Mouse (Mus musculus): Measurements from ENCODE around the gene Kif28. TPM values are rescaled to one million over a fixed set of nuclear protein-coding genes. Genes with fewer than 3 reads are reported as not detected.

Kif28 gene
- not detected in 2 replicates for polyA plus RNA-seq (2014; fragmentation: Nextera tagmentation; extraction: Ambion mirVana)

DNA sequence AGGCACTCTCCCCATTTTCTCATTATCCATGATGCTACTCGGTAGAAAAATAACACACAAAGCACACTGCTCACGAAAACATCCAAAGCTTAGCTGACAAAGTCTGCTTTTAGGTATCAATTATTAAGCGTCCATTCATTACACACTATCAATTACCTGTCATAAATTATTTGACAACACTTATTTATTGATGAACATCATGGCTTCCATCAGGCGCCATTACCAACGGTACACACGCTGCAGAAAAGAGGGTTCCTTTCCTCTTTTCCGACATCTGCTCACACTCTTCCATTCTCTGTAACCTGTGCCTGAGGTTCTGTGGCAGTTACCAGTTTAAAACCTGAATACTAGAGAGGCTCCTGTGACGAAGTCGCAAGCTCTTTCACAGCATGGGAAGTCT is at the start of gene Kif28:
Gene Kif28 (minus strand): TSS at position 101 of the 400 bp plus-strand sequence.
- no peak for ATAC-seq (ENCODE audit: insufficient number of reproducible peaks, insufficient read depth, low FRiP score, low read depth)
- Histone ChIP-seq H3K4me3 (ENCODE audit: low read depth, low read length) (no peak within 1 kb of the TSS), H3K27me3 (ENCODE audit: control insufficient read depth, insufficient read depth, low read length) (no peaks in the 10 kb centered on the region), H3K27ac (ENCODE audit: low read length) (no peak within 1 kb of the TSS), H3K9ac (replicated peaks; ENCODE audit: low read depth, low read length) (no peak within 1 kb of the TSS), H3K9me3 (ENCODE audit: control insufficient read depth, low read depth, low read length) (no peaks in the 10 kb centered on the region), H3K36me3 (ENCODE audit: control insufficient read depth, insufficient read depth, low read length) (peaks cover 45% of the 10 kb centered on the region), H3K4me2 (replicated peaks; ENCODE audit: low read depth, low read length) (no peak within 1 kb of the TSS), H3K4me1 (ENCODE audit: control insufficient read depth, insufficient read depth, low read length) (no peaks in the 10 kb centered on the region)
- 90% methylated on average over 9 of the region's 9 CpGs for WGBS

DNA sequence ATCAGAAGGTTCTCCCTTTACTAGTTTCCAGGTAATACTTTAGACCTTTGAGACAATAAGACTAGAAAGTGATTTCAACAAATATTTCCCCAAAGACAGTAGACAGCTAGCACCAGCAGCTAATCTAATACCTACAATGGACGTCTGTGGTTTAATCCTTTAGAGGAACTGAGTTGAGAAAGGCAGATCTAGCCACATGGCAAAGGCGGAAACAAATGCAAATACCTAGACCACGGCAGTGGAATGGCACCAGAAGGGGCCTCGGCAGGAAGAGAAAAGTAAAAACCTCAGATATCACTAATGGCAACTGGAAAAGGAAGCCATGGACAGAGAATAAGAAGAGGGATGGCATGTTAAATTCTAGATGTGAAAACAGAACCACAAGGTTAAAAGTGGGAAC is 42.2 kb upstream of the Kif28 start:
- Histone ChIP-seq H3K4me2 (replicated peaks; ENCODE audit: low read depth, low read length) (no peak overlapping the region), H3K36me3 (ENCODE audit: control insufficient read depth, insufficient read depth, low read length) (peaks cover 78% of the 10 kb centered on the region), H3K9ac (replicated peaks; ENCODE audit: low read depth, low read length) (no peak overlapping the region), H3K27me3 (ENCODE audit: control insufficient read depth, insufficient read depth, low read length) (no peaks in the 10 kb centered on the region), H3K4me3 (ENCODE audit: low read depth, low read length) (no peak overlapping the region), H3K9me3 (ENCODE audit: control insufficient read depth, low read depth, low read length) (no peaks in the 10 kb centered on the region), H3K27ac (ENCODE audit: low read length) (no peak overlapping the region), H3K4me1 (ENCODE audit: control insufficient read depth, insufficient read depth, low read length) (no peaks in the 10 kb centered on the region)
- no peak for ATAC-seq (ENCODE audit: insufficient number of reproducible peaks, insufficient read depth, low FRiP score, low read depth)
- WGBS: 83% methylated on average over 4 of the region's 4 CpGs

DNA sequence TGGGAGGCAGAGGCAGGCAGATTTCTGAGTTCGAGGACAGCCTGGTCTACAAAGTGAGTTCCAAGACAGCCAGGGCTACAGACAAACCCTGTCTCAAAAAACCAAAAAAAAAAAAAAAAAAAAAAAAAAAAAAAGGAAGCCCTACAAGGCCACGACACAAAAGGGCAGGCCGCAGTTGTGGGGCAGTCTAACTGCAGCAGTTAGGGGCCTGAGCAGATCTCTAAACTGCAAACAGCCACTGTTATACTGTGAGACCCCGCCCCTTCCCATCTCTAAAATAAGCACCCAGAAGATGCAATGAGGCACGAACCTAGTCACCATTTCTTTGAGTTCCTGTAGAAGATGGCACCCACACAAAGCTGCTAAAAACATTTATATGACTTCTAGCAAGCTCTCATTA is 40.4 kb upstream of the Kif28 start:
- Histone ChIP-seq H3K4me3 (ENCODE audit: low read depth, low read length) (no peak overlapping the region), H3K9ac (replicated peaks; ENCODE audit: low read depth, low read length) (no peak overlapping the region), H3K4me2 (replicated peaks; ENCODE audit: low read depth, low read length) (no peak overlapping the region), H3K36me3 (ENCODE audit: control insufficient read depth, insufficient read depth, low read length) (peaks cover 79% of the 10 kb centered on the region), H3K27ac (ENCODE audit: low read length) (no peak overlapping the region), H3K4me1 (ENCODE audit: control insufficient read depth, insufficient read depth, low read length) (no peaks in the 10 kb centered on the region), H3K9me3 (ENCODE audit: control insufficient read depth, low read depth, low read length) (no peaks in the 10 kb centered on the region), H3K27me3 (ENCODE audit: control insufficient read depth, insufficient read depth, low read length) (no peaks in the 10 kb centered on the region)
- no peak for ATAC-seq (ENCODE audit: insufficient number of reproducible peaks, insufficient read depth, low FRiP score, low read depth)
- whole genome bisulfite sequencing: 89% methylated on average over 5 of the region's 5 CpGs

DNA sequence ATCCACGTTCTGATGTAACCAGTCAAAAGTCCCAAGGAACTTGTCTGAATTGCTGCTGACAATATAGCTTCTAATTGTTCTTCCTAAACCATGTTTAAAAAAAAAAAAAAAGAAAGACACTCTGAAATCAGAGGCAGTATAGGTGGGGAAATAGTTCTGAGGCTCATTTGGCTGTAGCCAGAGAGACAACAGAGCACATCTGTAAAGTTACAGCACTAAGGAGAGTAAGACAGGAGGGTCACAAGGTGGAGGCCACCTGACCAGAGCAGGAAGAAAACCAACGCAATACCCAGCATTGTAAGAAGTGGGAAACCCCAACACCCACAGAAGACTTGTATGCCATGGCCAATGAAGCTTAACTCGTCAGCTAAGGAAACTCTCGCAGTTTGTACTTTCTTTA is 39.0 kb upstream of the Kif28 start:
- no peak for ATAC-seq (ENCODE audit: insufficient number of reproducible peaks, insufficient read depth, low FRiP score, low read depth)
- Histone ChIP-seq H3K9ac (replicated peaks; ENCODE audit: low read depth, low read length) (no peak overlapping the region), H3K36me3 (ENCODE audit: control insufficient read depth, insufficient read depth, low read length) (peaks cover 78% of the 10 kb centered on the region), H3K4me1 (ENCODE audit: control insufficient read depth, insufficient read depth, low read length) (no peaks in the 10 kb centered on the region), H3K4me3 (ENCODE audit: low read depth, low read length) (no peak overlapping the region), H3K4me2 (replicated peaks; ENCODE audit: low read depth, low read length) (no peak overlapping the region), H3K27me3 (ENCODE audit: control insufficient read depth, insufficient read depth, low read length) (no peaks in the 10 kb centered on the region), H3K27ac (ENCODE audit: low read length) (no peak overlapping the region), H3K9me3 (ENCODE audit: control insufficient read depth, low read depth, low read length) (no peaks in the 10 kb centered on the region)
- 85% methylated on average over 4 of the region's 4 CpGs for WGBS

DNA sequence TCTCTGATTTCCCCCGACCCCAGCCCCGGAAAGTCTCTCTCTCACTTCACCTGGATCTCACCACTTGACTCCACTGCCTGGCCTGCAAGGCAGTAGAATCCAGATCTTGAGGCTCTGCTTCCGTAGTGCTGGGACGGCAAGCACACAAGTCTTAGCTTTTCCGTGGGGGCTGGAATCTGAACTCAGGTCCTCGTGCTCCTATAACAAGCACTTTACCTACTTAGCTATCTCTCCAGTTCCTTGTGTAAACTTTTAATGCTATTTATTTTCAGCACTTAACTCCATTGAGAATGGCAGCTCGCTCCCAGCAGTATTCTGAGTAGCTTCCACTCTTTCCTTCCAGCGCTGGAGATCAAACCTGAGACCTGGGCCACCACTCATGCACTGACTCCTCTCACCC is 31.8 kb upstream of the Kif28 start:
- no peak overlapping the region for H3K4me2 ChIP-seq (replicated peaks; ENCODE audit: low read depth, low read length)
- no peak overlapping the region for H3K4me3 ChIP-seq (ENCODE audit: low read depth, low read length)
- H3K4me1 ChIP-seq (ENCODE audit: control insufficient read depth, insufficient read depth, low read length): no peaks in the 10 kb centered on the region
- H3K36me3 ChIP-seq (ENCODE audit: control insufficient read depth, insufficient read depth, low read length): peaks cover 78% of the 10 kb centered on the region
- no peaks in the 10 kb centered on the region for H3K9me3 ChIP-seq (ENCODE audit: control insufficient read depth, low read depth, low read length)
- no peak overlapping the region for H3K27ac ChIP-seq (ENCODE audit: low read length)
- WGBS: 83% methylated on average over 8 of the region's 8 CpGs
- H3K27me3 ChIP-seq (ENCODE audit: control insufficient read depth, insufficient read depth, low read length): no peaks in the 10 kb centered on the region
- no peak overlapping the region for H3K9ac ChIP-seq (replicated peaks; ENCODE audit: low read depth, low read length)
- no peak for ATAC-seq (ENCODE audit: insufficient number of reproducible peaks, insufficient read depth, low FRiP score, low read depth)

DNA sequence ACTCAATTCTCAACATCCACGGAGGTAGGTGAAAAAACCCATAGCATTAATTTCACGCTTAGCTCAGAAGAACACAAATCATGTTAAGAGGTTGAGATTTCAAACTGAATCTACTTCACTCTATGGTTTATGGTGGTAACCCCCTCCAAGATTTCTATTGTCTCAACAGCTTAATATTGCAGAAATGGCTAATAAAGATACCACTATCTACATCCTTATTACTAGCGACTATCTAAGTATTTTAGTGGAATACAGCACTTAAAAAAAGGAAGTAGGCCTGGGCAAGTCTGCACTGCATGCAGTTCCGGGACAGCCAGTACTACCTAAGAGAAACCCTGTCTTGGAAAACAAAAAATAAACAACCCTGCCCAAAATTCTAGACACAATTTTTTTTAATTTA is 15.5 kb upstream of the Kif28 start:
- H3K27me3 ChIP-seq (ENCODE audit: control insufficient read depth, insufficient read depth, low read length): no peaks in the 10 kb centered on the region
- no peaks in the 10 kb centered on the region for H3K9me3 ChIP-seq (ENCODE audit: control insufficient read depth, low read depth, low read length)
- no peak overlapping the region for H3K4me3 ChIP-seq (ENCODE audit: low read depth, low read length)
- no peak overlapping the region for H3K9ac ChIP-seq (replicated peaks; ENCODE audit: low read depth, low read length)
- no peak for ATAC-seq (ENCODE audit: insufficient number of reproducible peaks, insufficient read depth, low FRiP score, low read depth)
- no peak overlapping the region for H3K4me2 ChIP-seq (replicated peaks; ENCODE audit: low read depth, low read length)
- no peak overlapping the region for H3K27ac ChIP-seq (ENCODE audit: low read length)
- whole genome bisulfite sequencing: 94% methylated on average over 4 of the region's 4 CpGs
- H3K36me3 ChIP-seq (ENCODE audit: control insufficient read depth, insufficient read depth, low read length): peaks cover 67% of the 10 kb centered on the region
- no peaks in the 10 kb centered on the region for H3K4me1 ChIP-seq (ENCODE audit: control insufficient read depth, insufficient read depth, low read length)

DNA sequence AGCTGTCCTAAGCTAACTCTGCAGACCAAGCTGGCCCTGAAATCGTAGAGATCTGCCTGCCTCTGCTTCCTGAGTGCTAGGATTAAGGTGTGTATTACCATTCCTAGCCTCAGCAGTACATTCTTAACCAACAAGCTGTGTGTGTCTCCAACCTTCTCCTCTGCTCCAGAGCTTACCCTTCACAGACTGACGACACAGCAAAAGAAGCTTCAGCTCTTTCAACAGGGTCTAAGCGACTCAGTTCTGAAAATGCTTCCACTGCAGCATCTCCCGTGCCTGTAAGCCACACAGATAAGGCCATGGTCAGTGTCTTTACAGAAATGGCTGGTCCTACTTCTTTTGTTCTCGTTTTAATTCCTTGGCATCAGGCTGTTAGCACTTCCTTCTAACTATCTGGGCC is 15.0 kb upstream of the Kif28 start:
- ATAC-seq (ENCODE audit: insufficient number of reproducible peaks, insufficient read depth, low FRiP score, low read depth): no peak
- H3K36me3 ChIP-seq (ENCODE audit: control insufficient read depth, insufficient read depth, low read length): peaks cover 67% of the 10 kb centered on the region
- 96% methylated on average over 5 of the region's 5 CpGs for WGBS

DNA sequence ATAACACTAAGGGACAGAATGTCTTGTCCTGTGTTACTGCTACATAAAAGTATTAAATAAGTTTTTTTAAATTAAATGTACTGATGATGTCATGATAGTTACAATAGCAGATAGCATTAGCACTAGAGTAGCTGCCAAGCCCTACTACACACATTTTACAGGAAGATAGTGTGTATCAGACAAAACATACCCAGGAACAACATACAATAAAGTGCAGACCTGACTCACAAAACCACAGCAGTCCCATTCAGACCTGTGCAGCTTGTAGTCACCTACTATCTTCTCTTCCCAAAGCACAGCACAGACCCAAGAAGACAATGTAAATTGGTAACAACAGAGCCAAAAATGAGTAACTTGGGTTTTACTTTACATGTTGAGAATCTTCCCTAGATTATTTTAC is 11.4 kb upstream of the Kif28 start:
- Histone ChIP-seq H3K36me3 (ENCODE audit: control insufficient read depth, insufficient read depth, low read length) (peaks cover 66% of the 10 kb centered on the region), H3K27ac (ENCODE audit: low read length) (no peak overlapping the region)

More for the DNA sequence above, 15.0 kb upstream of the Kif28 start:
- Histone ChIP-seq H3K4me1 (ENCODE audit: control insufficient read depth, insufficient read depth, low read length) (no peaks in the 10 kb centered on the region), H3K4me2 (replicated peaks; ENCODE audit: low read depth, low read length) (no peak overlapping the region), H3K4me3 (ENCODE audit: low read depth, low read length) (no peak overlapping the region), H3K9ac (replicated peaks; ENCODE audit: low read depth, low read length) (no peak overlapping the region), H3K27ac (ENCODE audit: low read length) (no peak overlapping the region), H3K27me3 (ENCODE audit: control insufficient read depth, insufficient read depth, low read length) (no peaks in the 10 kb centered on the region), H3K9me3 (ENCODE audit: control insufficient read depth, low read depth, low read length) (no peaks in the 10 kb centered on the region)

DNA sequence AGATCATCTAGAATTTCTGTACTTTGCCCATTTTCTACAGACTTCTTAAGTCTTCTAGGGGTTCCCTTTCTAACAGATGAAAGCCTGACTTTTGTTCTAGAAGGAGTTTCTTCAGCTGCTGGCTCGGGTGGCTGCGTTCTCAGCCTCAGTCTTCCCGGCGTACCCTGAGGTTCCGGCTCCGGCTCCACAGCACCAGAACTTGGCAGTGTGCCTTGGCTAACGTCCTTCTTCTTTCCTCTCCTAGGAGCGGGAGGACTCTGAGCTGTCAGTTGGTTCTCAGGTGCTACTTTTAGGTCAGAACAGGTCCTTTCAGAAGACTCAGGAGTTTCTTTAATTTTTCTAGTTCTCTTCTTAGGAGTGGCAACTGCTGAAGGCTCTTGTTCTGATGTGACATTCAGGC is 7.9 kb upstream of the Kif28 start:
- Histone ChIP-seq H3K4me2 (replicated peaks; ENCODE audit: low read depth, low read length) (no peak overlapping the region), H3K4me1 (ENCODE audit: control insufficient read depth, insufficient read depth, low read length) (no peaks in the 10 kb centered on the region), H3K4me3 (ENCODE audit: low read depth, low read length) (no peak overlapping the region), H3K9ac (replicated peaks; ENCODE audit: low read depth, low read length) (no peak overlapping the region), H3K27ac (ENCODE audit: low read length) (no peak overlapping the region), H3K9me3 (ENCODE audit: control insufficient read depth, low read depth, low read length) (no peaks in the 10 kb centered on the region), H3K27me3 (ENCODE audit: control insufficient read depth, insufficient read depth, low read length) (no peaks in the 10 kb centered on the region), H3K36me3 (ENCODE audit: control insufficient read depth, insufficient read depth, low read length) (peaks cover 61% of the 10 kb centered on the region)
- WGBS: 93% methylated on average over 8 of the region's 8 CpGs
- no peak for ATAC-seq (ENCODE audit: insufficient number of reproducible peaks, insufficient read depth, low FRiP score, low read depth)

More for the DNA sequence above, 11.4 kb upstream of the Kif28 start:
- Histone ChIP-seq H3K9ac (replicated peaks; ENCODE audit: low read depth, low read length) (no peak overlapping the region), H3K4me1 (ENCODE audit: control insufficient read depth, insufficient read depth, low read length) (no peaks in the 10 kb centered on the region), H3K4me3 (ENCODE audit: low read depth, low read length) (no peak overlapping the region), H3K27me3 (ENCODE audit: control insufficient read depth, insufficient read depth, low read length) (no peaks in the 10 kb centered on the region), H3K9me3 (ENCODE audit: control insufficient read depth, low read depth, low read length) (no peaks in the 10 kb centered on the region), H3K4me2 (replicated peaks; ENCODE audit: low read depth, low read length) (no peak overlapping the region)
- no peak for ATAC-seq (ENCODE audit: insufficient number of reproducible peaks, insufficient read depth, low FRiP score, low read depth)

All from stomach, embryonic 14.5 days (tissue).